30 mouse cellular contexts compared by ENCODE assay signal in the genomic region with DNA sequence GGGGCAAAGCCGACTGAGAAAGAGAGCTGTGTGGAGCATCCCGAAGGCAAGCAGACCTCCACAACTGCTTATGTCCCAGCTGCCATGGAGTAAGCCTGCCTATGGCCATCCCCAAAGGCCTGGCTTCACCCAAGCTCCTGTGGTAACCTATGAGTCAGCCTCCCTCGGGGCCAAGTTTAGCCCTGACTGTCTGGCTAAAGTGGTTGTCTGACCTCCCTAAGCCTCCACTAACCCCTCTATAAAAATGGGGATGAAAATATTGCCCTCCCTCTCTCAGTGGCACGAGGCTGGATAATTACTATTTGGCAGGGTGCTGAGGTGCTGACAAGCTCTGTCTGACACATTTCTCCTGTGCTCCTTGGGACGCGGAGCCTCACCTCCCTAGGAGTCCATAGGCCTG. TPM values are rescaled to one million over a fixed set of nuclear protein-coding genes. Genes with fewer than 3 reads are reported as not detected.
DNase-seq lines count a peak whose midpoint lies in the region; ATAC-seq and TF ChIP-seq lines count a peak whose summit lies in the region.
"Had no signal": no experiment of that assay in that cellular context is flagged by ENCODE, and none has a peak within 500 bp of the region (broad histone marks: within the 10 kb centered on the region; RNA-seq: fewer than 3 reads in every experiment).

Gene Elf5, plus strand, starts transcription at position 341 of the 400 bp plus-strand sequence.

- no peak for TF ChIP-seq CTCF in lung, postnatal 0 days (IDR thresholded peaks at IDR 0.05)
- TF ChIP-seq CTCF in Patski (IDR thresholded peaks at IDR 0.05) = no peak
- TF ChIP-seq CTCF in stomach, postnatal 0 days (IDR thresholded peaks at IDR 0.05; ENCODE audit: low read depth) = no peak

- H3K27me3 ChIP-seq in lung, postnatal 0 days (replicated peaks; ENCODE audit: insufficient read depth, low read length) = no peaks in the 10 kb centered on the region
- no peaks in the 10 kb centered on the region for H3K27me3 ChIP-seq in Patski
- H3K27me3 ChIP-seq in stomach, postnatal 0 days (ENCODE audit: control insufficient read depth, insufficient read depth, low read length) = no peaks in the 10 kb centered on the region
- H3K27me3 ChIP-seq: forebrain, embryonic 15.5 days; hindbrain, embryonic 13.5 days; limb, embryonic 13.5 days; midbrain, embryonic 15.5 days had no signal

- H3K36me3 ChIP-seq in lung, postnatal 0 days (ENCODE audit: insufficient read depth, low read length) = no peaks in the 10 kb centered on the region
- H3K36me3 ChIP-seq in stomach, postnatal 0 days (ENCODE audit: control insufficient read depth, insufficient read depth, low read length) = no peaks in the 10 kb centered on the region
- H3K36me3 ChIP-seq: forebrain, embryonic 15.5 days; hindbrain, embryonic 13.5 days; limb, embryonic 13.5 days; midbrain, embryonic 10.5 days; midbrain, embryonic 15.5 days had no signal

- peak; percentile 48 for DNase-seq in adrenal gland, adult 2 months
- DNase-seq in adrenal gland, postnatal 4 days (ENCODE audit: low spot score in 2 of 2) = no peak
- DNase-seq in lung, postnatal 0 days (ENCODE audit: low spot score) = no peak
- no peak for DNase-seq in lung, postnatal 14 days
- peak; percentile 68 for DNase-seq in Patski (ENCODE audit: low read depth, low spot score)
- no peak for DNase-seq in stomach, postnatal 0 days (ENCODE audit: low spot score)
- DNase-seq in layer of hippocampus, postnatal 10 days (ENCODE audit: low spot score in 2 of 2) = no peak
- DNase-seq in retina, postnatal 1 day = no peak
- DNase-seq: cerebellum, adult 11-12 months; cerebellum, postnatal 14 days; gastrocnemius, postnatal 25 days; heart, adult 18-20 months; heart, postnatal 4 days; kidney, adult 9 months; right cerebral cortex, adult 18-20 months; spleen, adult 18-20 months; thymus, adult 18-20 months; thymus, postnatal 25 days had no signal

- POLR2A ChIA-PET in Patski (lab: Charles Lee) = no interaction called here

- H3K27ac ChIP-seq in lung, postnatal 0 days (ENCODE audit: low read length) = no peak within 1 kb of the TSS
- H3K27ac ChIP-seq in stomach, postnatal 0 days (replicated peaks) = no peak within 1 kb of the TSS
- H3K27ac ChIP-seq: forebrain, embryonic 15.5 days; hindbrain, embryonic 13.5 days; left cerebral cortex, adult 2 months; limb, embryonic 13.5 days; midbrain, embryonic 10.5 days; midbrain, embryonic 15.5 days had no signal

- no peak within 1 kb of the TSS for H3K4me3 ChIP-seq in lung, postnatal 0 days (ENCODE audit: low read depth, low read length)
- no peak within 1 kb of the TSS for H3K4me3 ChIP-seq in stomach, postnatal 0 days (ENCODE audit: low read depth, low read length)
- H3K4me3 ChIP-seq: forebrain, embryonic 15.5 days; hindbrain, embryonic 13.5 days; left cerebral cortex, adult 2 months; limb, embryonic 13.5 days; midbrain, embryonic 10.5 days; midbrain, embryonic 15.5 days had no signal

- no peak within 1 kb of the TSS for H3K9ac ChIP-seq in lung, postnatal 0 days (replicated peaks; ENCODE audit: low read depth)
- no peak within 1 kb of the TSS for H3K9ac ChIP-seq in stomach, postnatal 0 days (ENCODE audit: low read length)
- H3K9ac ChIP-seq: forebrain, embryonic 15.5 days; hindbrain, embryonic 13.5 days; limb, embryonic 13.5 days; midbrain, embryonic 15.5 days had no signal

- CTCF ChIA-PET in Patski (lab: Charles Lee) = interaction anchor here (1.2 to 1.7 kb wide), 3 partner anchors 14 to 35 kb away, joined by 3 to 10 read pairs (median 3); no protein-coding TSS in a partner anchor

- H3K4me2 ChIP-seq in lung, postnatal 0 days (replicated peaks; ENCODE audit: low read depth, low read length) = no peak within 1 kb of the TSS
- no peak within 1 kb of the TSS for H3K4me2 ChIP-seq in stomach, postnatal 0 days (replicated peaks; ENCODE audit: low read depth)
- H3K4me2 ChIP-seq: forebrain, embryonic 15.5 days; heart, embryonic 11.5 days; hindbrain, embryonic 13.5 days; limb, embryonic 13.5 days; liver, embryonic 11.5 days; midbrain, embryonic 15.5 days had no signal

- no peaks in the 10 kb centered on the region; the same call in 1 of the 2 replicates for H3K4me1 ChIP-seq in lung, postnatal 0 days (ENCODE audit: insufficient read depth, low read depth, low read length)
- H3K4me1 ChIP-seq in stomach, postnatal 0 days (replicated peaks; ENCODE audit: control insufficient read depth, insufficient read depth) = no peaks in the 10 kb centered on the region
- H3K4me1 ChIP-seq: forebrain, embryonic 15.5 days; hindbrain, embryonic 13.5 days; limb, embryonic 13.5 days; midbrain, embryonic 15.5 days had no signal

- no peaks in the 10 kb centered on the region for H3K9me3 ChIP-seq in lung, postnatal 0 days (ENCODE audit: low read length)
- no peaks in the 10 kb centered on the region for H3K9me3 ChIP-seq in stomach, postnatal 0 days (ENCODE audit: control insufficient read depth, low read length)
- H3K9me3 ChIP-seq: forebrain, embryonic 15.5 days; hindbrain, embryonic 13.5 days; limb, embryonic 13.5 days; midbrain, embryonic 10.5 days; midbrain, embryonic 15.5 days had no signal

- 72% methylated on average over 6 of the region's 6 CpGs for WGBS in lung, postnatal 0 days
- WGBS in stomach, postnatal 0 days = 79% methylated on average over 6 of the region's 6 CpGs

- TF ChIP-seq EP300 in lung, postnatal 0 days (IDR thresholded peaks at IDR 0.05) = no peak
- TF ChIP-seq EP300 in stomach, postnatal 0 days (optimal IDR thresholded peaks at IDR 0.05) = no peak

- ATAC-seq in lung, postnatal 0 days = no peak
- ATAC-seq in Patski = peak; percentile 69
- ATAC-seq in stomach, postnatal 0 days (ENCODE audit: low FRiP score, low TSS enrichment) = no peak
- ATAC-seq: forebrain, embryonic 15.5 days; intestine, postnatal 0 days; midbrain, embryonic 15.5 days had no signal

- in situ Hi-C loops in Patski (cut with MboI; ENCODE audit: low pct_unique_long_range_greater_than_20kb) = no loop called here

RNA-seq across cellular contexts. Expression of gene Elf5, which starts in this region (rescaled TPM):
- not detected for total RNA-seq in adrenal gland, adult 2 months (2021)
- polyA plus RNA-seq in adrenal gland, adult 2 months (2012; rRNA removed) = not detected in 2 replicates
- total RNA-seq in adrenal gland, postnatal 4 days (2021) = 1 to 10 TPM in 1 of 2 experiments, under 1 TPM in 1; 0.54 to 3.0 TPM
- polyA plus RNA-seq in lung, postnatal 0 days (2015; fragmentation: Nextera tagmentation; extraction: Ambion mirVana) = 9.9 and 14.5 TPM in 2 replicates
- not detected for polyA plus RNA-seq in Patski (2021)
- polyA plus RNA-seq in stomach, postnatal 0 days (2015; fragmentation: Nextera tagmentation; extraction: Ambion mirVana) = 14.2 and 14.4 TPM in 2 replicates
- total RNA-seq in layer of hippocampus, postnatal 10 days (2021) = 1 to 10 TPM; 2.3 TPM
- total RNA-seq: gastrocnemius, postnatal 25 days; heart, adult 18-20 months; heart, postnatal 4 days; neutrophil, adult 5-6 weeks had no signal
- polyA plus RNA-seq: forebrain, embryonic 15.5 days; heart, embryonic 11.5 days; heart, postnatal 0 days; hindbrain, embryonic 13.5 days; intestine, postnatal 0 days; liver, embryonic 11.5 days; midbrain, embryonic 10.5 days; midbrain, embryonic 15.5 days; neural tube, embryonic 11.5 days had no signal

Comparison
In these comparisons a context has a peak if more than half of its experiments do, and no peak if none do; other contexts are left out.
1. RNA of gene Elf5 (polyA plus RNA-seq): 9.9 to 14.5 TPM in lung, postnatal 0 days and 14.2 to 14.4 TPM in stomach, postnatal 0 days; not detected in Patski (single experiment) and not detected in adrenal gland, adult 2 months; every median in the first group is over 10 times any median in the second.
2. Peak in DNase-seq in adrenal gland, adult 2 months; RNA of the gene not detected or under 1 TPM.
3. Peak in DNase-seq and ATAC-seq in Patski; RNA of the gene not detected or under 1 TPM.